Mouse (Mus musculus) spleen, postnatal 36 days (tissue): ENCODE data around the gene Xrn2.
"Not testable (repeated sequence)": the region's sequence is repeated elsewhere in the genome, so short reads cannot be mapped to it uniquely, and the experiment has no call there.

Source experiments
- DNase-seq, 2 experiments: peaks; one replicate each; pipeline ENCODE4 v3.0.0; 2022; ENCODE audit warnings: low spot score in 2 of 2, mixed read lengths in 1 of 2

Xrn2 gene

DNA sequence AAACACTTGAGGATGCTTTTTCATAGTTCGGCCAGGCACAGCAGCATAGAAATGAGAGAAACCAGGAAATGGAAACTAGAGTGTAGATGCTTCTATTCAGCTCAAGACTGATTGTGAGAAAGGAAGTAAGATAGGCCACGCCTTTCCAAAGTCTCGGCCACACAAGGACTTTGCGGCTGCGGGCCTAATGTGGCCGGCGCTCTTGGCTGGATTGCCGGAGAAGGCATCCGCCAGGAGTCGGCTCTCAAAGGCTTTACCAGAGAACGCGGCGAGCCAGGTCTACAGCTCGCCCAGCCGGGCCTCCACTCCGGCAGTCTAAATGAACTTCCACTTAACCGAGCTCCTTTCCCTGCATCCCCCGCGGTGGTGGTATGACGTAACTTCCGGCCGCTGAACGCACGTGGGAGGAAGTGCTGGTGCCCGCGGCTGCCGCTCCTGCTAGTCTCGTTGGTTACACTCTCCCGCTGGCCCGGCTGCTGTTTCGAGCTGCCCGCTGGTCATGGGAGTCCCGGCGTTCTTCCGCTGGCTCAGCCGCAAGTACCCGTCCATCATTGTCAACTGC lies at the start of gene Xrn2:
Gene Xrn2, plus strand, starts transcription at position 374 of the 562 bp plus-strand sequence.
- peak; percentile 94 to 96 for DNase-seq

DNA sequence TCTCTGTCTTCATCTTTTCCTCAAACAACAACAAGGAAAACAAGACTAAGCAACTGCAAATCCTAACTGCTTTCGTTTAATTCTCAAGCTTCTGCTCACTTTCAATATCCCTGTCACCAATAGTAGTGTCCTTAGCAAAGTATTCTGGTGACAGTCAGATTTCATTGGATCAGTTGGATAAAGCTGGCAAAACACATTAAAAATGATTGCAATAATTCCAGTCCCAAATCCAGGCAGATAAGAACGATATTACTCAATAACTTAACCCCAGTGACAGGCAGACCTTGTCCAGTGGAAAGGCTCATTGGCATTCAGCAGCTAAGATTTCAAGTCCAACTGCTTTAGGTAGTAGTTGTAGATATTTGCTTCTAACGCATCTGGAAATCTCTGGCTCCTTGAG lies 37.8 kb upstream of the Xrn2 start:
- DNase-seq = no peak

DNA sequence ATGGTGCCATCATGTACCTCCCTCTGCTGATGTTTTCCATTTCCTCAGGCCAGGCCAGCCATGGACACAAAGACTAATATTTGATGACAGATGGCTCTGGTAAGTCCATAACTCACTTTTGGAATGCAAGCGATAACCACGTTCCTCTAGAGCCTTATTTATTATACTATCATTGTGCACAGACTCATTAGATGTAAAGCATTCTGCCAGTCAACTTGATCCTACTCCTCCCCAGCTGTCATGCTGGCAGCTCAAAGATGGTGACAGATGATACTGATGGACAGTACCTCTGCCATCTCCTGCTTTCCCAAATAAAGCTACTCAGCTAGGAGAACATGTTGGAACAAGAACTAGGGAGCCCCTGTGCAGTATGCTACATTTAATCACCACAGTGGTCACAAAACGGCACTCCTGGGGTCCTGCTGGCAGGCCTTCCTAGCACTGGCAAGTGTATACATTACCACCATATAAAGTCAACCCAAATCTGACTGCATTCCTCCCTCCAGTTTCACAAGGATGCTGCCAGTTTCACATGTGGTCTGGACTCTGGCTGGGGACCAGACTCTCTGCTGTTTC lies 37.3 kb upstream of the Xrn2 start:
- DNase-seq = no peak

DNA sequence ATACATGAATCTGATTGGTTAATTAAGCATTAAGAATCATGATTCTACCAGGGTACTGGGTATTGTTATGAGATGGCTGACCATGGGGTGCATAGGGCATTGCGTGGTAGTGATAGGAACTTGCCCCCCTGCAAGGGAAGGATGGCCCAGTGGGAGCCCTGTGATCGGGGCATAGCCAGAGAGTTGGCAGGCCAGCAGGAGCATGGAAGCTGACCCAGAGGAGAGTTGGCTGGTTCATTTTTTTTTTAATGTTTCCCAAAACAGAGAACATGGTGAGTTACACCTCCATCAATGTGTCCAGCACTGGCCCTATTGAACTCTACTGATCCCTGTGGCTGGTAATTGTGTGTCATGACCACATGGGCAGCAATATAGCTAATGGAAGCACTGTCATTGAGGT lies 30.0 kb upstream of the Xrn2 start:
- DNase-seq = no peak

DNA sequence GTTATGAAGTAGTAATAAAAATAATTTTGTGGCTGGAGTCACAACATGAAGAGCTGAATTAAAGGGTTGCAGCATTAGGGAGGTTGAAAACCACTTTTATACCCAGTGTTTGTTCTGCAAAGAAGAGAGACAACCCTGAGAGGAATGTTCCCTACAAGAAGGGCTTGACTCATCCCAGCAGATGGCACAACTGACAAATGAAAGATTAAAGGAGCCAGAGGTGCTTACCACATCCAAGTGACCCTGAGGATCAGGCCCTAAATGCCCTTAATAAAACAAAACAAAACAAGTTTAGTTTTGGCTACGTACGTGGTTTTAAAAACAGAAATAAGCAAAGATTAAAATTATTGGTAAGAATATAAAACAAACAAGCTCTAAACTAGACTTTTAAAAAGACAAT lies 28.0 kb upstream of the Xrn2 start:
- no peak for DNase-seq

DNA sequence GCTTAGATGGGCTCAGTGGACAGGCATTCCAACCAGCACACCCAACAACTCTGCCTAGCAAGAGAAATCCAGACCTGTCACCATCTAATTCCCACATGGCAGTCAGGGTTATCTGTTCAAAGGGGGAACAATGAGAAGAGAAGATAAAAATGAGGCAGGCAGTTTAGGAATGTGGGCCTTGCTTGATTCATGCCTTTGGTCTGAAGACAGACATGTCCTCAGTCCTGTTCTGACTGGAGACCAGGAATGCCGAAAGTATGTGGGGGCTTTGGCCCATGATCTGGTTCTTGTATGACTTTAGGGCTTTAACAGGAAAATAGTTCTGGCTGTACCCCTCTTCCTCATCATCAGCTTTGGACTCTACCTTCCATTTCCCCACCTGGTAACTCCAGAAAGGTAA lies 27.0 kb upstream of the Xrn2 start:
- no peak for DNase-seq

DNA sequence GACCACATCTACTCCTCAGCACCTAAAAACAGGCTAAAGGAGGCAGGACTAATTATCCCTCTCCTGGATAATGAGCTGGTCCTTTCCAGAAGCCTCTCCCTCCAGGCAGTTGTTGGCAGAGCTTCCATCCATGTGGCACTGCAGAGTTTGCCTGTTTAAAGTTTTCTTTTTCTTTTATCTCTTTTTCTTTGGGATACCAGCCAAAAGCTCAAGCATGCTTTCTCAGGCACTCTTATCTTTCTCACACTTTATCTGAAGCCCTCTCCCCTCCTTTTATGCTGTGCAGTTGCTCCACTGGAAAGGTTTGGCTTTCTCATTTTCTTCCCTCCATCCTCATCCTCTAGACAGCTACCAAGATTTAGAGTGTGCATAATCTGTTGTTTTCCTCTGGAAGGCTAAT lies 26.4 kb upstream of the Xrn2 start:
- no peak for DNase-seq

DNA sequence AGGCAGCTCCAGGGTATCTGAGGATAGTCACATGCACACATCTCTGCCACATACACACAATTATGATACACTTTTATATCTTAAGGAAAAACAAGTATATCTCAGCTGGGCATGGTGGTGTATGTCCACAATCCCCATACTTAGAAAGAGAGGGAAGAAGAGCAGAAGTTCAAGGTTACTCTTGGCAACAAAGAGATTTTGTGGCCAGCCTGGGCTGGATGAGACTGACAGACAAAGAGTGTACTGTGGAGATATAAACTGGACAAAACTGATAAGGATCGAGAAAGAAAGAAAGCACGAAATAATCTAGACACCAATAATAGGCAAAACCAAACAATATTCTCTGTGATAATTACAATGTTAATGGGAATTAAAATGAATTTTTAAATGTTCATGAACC lies 5.5 kb upstream of the Xrn2 start:
- no peak for DNase-seq

DNA sequence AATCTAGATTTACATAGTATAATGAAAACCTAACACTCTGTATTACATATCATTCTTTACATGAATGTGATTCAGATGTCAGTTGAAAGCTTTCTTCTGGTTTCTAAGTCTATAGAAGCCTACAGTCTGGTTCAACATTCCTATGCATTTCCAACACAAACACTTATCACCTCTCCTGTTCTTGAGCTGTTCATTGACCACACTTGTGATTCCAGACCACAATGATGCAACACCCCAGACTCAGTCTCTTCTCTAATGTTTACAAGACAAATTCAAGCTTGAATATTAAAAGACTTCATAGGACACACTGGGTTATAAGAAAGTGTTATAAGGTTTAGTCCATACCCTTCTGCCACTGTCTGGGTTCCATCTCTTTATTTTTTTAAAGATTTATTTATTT lies 3.7 kb upstream of the Xrn2 start:
- DNase-seq = no peak

DNA sequence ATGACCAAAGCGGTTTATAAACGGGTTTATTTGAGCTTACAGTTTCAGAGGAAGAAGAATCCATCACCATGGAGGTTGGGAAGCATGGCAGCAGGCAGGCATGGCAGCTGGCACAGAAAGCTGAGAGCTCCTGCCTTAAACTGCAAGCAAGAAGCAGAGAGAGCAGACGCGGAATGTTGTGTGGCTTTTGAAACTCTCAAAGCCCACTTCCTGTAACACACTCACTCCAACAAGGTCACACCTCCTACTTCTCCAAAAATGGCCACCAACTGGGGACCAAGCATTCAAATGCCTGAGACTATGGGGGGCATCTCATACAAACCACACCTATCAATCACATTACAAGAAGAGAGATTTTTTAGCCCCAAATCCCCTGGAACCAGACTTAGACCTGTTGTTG lies 2.7 kb upstream of the Xrn2 start:
- peak; percentile 50 to 61 for DNase-seq

DNA sequence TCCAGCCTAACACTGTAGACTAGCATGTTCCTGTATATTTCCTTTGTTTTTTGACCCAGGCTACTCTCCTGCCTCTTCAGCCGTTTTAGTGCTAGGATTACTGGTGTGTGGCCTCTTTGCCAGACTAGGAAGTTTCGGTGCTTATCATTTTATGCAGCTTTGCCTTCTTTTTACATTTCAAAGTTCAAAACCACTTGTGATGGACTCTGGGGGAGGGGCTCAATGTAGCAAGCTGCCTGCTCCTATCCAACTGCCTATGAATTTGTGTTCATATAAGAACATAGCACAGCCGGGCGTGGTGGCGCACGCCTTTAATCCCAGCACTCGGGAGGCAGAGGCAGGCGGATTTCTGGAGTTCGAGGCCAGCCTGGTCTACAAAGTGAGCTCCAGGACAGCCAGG lies 1.8 kb upstream of the Xrn2 start:
- no peak for DNase-seq

DNA sequence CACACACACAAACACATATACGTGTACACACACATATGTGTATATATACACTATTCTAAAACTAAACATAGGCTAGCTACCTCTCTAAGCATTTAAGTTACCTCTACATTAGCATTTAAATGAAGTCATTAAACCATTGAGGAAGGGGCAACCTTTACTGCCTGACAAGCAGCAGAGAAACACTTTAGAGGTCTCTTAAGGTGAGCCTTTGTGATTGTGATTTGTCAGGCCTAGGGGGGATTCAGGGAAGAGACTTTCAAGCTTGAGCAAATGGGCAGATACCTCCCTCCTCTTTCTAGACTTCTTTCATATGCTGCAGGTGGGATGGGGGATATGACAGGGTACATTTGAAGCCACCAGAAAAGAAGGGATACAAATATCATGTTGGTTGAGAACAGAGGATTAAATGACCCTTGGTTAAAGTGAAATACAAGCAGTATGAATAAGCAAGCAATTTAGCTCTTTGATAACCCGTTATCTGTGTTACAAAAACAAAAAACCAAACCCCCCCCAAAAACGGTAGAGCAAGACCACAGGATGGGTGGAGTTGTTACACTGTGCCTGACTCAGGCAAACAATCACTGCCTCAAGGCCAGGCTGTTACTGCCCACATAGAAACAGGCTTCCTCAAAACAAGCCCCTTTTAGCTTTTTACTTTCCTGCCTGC lies 1.2 kb upstream of the Xrn2 start:
- DNase-seq = peak; percentile 74

DNA sequence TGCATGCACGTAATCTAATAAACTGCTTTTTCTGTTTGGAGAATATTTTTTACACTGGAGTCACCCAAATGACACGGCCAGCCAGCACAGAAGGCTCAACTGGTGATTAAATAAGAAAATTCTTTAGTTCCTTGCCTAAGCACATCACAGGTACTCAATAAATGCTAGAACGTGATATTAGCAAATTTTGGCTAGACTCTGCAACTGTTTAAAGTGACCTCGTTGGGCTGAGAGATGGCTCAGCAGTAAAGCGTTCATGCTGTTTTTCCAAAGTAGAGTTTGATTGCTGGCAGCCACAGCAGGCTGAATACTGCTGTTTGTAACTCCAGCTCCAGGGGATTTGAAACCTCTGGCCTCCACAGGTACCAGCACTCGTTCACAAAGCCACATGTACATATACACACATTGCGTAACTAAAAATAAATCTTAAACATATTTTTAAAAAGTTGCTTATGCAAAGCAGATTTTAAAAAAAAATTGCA lies 614 bp upstream of the Xrn2 start:
- DNase-seq = no peak

DNA sequence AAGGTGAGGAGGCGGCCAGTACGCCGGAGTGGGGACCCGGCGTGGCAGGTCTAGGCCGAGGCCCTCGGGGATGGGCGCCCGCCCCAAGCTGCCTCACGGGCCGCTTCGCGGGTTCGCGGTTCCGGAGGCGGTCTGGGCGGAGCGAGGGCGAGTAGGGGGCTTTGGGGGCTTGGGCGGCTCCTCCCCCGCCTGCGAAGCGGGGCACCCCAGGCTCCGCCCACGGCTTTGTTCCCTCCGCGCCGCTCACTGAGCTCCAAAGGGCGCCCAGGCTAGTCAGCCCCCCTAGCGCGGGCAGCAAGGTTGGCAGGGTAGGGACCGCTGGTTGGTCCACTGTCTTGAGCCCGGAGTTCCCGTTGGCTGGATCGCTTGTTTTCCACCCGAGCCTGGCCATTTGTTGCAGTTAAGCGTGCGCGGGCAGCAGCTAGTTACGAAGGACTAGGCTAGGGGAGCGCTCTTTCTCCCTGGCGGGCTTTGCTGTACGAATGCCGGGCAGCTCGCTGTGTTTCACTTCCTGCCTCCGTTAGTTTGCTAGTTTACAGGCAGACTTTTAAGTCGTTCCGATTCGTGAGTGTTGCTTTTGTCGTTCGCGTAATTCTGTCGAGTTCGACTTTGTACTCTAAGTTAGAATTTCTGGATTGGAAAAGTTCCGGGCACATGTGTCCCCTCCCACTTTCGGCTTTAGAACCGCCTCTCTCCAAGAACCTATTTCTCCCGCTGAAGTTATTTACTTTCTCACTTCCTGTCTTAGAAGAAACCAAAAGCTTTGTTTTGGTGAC lies 586 bp downstream of the Xrn2 start:
- DNase-seq = peak; percentile 65 to 67

DNA sequence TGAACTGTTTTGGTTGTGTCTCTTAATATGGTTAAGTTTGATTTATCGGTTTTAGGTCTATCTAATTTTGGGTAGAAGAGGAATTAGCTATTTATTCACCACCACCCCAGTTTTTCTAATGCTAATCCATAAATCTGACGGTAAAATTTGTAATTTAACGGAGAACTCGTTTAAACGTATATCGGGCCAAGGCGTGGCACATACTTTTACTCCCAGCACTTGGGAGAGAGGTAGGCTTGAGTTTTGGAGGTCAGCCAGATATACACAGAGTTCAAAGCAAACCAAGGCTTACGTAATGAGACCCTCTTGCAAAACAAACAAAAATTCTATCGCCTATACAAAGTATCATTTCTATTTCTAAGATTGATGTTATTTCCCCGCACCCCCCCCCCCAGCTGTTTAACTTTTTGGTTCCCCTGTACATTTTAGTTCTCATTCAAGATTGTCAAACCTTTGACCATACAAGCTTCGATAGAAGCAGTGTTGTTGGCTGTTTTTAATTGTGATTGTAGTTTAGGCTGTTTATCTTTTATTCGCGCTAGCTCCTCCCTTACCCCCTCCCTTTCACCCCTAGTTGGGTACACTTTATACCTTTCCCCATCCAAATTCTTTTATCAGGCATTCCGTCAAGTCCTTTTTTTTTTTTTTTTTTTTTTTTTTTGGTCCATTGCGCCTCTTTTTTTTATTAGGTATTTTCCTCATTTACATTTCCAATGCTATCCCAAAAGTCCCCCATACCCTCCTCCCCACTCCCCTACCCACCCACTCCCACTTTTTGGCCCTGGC lies 1.5 kb downstream of the Xrn2 start:
- DNase-seq = no peak

DNA sequence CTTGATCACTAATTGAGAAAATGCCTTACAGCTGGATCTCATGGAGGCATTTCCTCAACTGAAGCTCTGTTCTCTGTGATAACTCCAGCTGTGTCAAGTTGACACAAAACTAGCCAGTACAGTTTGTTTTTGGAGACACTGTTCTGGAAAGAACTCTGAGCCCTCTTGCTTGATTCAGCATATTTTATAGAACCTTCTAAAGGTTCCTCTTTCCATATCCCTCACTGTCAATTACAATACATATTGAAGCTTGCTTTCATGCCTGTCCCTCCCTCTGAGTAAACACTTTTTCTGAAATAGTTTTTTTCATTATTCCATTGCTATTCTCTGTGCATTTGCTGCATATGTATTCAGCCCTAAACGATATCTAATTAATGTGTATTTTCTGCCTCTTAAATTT lies 9.2 kb downstream of the Xrn2 start:
- not testable (repeated sequence) for DNase-seq

DNA sequence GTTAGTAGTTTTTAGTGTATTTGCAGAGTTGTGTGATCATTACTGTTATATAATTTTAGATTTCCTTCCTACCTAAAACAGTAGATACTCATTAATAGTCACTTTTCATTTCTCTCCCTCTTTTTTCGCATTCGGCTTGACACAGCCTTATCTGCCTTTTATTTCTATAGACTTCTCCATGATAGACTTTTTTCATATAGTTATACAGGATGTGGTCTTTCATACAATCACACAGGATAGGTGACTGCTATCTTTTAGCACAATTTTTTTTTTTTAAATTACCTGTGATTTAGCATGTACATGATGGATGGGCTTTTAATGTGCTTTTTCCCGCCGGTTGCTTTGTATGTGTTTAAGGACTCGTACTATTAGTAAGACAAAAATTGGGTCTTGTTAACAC lies 10.3 kb downstream of the Xrn2 start:
- DNase-seq = no peak

DNA sequence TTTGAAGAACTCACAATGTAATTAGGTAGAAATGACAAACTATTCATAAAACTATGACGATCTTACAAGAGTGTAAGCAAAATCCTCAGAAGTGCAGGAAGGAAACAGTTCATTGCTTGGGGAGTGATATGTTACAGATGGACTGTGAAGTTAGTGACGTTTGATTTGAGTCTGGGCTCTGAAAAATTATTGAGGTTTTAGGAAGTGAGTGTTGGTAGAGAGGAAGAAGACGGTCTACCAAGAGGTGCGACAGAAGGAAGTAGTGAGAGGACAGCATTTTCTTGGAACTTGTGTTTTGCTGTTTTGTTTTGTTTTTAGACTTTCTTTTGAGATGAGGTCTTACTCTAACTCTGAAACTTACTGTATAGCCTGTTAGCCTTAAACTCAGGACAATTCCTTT lies 10.8 kb downstream of the Xrn2 start:
- DNase-seq = no peak

DNA sequence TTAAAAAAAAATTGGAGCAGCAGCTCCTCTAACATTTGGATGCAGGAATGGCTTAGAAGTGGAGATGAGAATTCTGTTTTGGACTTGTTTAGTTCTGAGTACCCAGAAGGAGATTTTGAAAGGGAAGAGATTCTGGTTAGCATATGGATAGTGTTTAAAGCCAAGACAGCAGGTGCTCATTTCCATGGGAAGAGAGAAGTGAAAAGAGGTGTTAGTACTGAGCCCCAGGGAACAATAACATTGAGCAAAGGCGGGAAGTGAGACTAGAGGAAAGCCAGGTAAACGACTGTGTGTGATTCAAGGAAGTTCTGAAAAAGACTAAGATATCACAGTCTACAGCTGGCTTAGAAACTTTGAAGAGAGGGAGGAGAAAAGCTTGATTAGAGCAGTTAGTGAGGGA lies 20.3 kb downstream of the Xrn2 start:
- no peak for DNase-seq

DNA sequence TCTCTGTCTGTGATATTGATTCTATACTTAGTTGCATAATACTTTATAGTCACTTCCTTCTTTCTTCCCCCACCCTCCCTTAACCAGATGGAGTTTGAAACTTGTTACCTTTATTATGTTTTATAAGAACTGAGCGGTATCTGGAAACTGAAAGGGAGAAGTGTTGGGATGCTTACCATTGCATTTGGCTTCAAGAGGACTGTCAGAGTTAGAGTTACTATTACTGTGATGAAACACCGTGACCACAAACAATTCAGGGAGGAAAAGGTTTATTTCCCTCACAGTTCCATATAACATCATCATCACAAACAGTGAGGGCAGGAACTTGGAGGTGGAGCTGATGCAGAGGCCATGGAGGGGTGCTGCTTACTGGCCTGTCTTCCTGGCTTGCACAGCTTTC lies 23.1 kb downstream of the Xrn2 start:
- no peak for DNase-seq

DNA sequence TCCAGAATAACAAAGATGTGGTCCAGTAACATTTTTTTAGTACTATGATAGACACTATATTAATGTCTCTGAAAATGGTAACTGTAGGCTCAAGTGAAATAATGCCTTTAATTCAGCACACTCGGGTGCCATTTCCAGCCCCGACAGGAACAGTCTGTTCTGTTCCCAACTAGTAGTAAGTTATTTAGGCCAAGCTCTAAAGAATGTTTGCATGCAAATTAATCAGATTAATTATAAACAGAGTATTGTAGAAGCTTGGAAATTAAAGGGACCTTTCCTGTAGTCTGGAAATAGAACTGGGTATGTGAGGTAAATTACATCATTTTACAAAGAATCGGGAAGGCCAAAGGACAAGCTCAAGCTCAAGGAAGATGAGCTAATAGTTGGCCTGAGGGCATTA lies 34.3 kb downstream of the Xrn2 start:
- DNase-seq = no peak
